Mouse (Mus musculus) layer of hippocampus, adult 11-12 months (tissue): ENCODE measurements around the gene 2010300C02Rik.
A peak's percentile ranks its signal among the peaks of the same experiment; 100 is the strongest.
"Not testable (repeated sequence)": the region's sequence is repeated elsewhere in the genome, so short reads cannot be mapped to it uniquely, and the experiment has no call there.

ENCODE experiments used
- DNase-seq: peaks from one replicate; pipeline ENCODE4 v3.0.0; 2022; ENCODE audit warnings: low spot score

Gene 2010300C02Rik

DNA sequence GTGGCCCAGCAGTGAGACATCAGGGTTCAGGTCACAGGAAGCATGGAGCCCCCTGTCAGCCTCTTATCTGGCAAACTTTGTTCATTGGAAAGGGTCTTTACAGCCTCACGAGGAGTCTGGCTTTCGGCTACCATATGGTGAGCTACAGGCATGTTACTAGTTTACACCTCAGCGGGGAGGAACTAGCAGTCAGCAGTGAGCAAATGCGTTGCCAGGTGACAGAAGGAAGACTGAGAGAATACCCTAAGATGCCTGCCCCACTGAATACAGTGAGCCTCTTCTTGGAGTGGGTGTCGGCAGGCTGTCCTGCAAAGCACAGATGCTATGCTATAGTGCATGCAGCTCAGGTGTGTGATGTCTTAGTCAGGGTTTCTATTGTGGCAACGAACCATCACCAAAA is 91.1 kb downstream of the 2010300C02Rik start:
- DNase-seq = peak; percentile 47

DNA sequence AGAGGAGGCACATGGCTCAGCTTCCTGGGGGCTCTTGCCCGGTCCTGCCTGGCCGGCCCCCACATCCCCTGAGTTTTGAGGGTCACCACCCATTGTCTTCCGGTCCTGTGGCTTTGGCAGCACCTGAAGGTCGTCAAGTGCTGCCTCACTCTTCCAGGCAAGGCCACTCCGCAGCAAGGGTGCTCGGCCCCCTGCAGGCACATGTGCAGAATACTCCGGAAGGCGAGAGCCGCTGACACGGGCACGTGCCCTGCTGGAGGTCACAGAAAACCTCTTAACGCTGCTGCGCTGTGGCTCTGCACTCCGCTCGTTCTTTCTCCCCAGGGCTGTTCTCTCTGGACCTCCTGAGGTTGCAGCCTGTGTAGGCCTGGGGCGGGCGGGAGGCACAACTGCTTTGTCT is 95.7 kb downstream of the 2010300C02Rik start:
- no peak for DNase-seq

DNA sequence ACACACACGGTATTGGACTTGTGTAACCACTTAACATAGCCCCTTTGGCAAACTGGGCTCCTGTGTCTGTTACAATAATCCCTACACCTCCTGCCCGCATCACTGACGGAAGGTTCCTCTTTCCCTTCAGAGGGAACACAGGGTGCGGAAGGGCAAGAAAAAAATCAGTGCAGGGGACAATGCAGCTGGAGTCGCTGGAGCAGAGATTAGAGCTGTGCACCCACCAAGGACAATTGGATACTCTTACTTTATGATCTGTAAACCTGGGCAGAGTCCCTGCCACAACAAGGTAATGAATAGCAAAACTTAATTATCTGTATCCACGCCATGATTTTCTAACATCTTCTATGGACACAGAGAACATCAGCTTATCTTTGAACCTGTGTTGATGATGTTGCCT is 97.8 kb downstream of the 2010300C02Rik start:
- no peak for DNase-seq

DNA sequence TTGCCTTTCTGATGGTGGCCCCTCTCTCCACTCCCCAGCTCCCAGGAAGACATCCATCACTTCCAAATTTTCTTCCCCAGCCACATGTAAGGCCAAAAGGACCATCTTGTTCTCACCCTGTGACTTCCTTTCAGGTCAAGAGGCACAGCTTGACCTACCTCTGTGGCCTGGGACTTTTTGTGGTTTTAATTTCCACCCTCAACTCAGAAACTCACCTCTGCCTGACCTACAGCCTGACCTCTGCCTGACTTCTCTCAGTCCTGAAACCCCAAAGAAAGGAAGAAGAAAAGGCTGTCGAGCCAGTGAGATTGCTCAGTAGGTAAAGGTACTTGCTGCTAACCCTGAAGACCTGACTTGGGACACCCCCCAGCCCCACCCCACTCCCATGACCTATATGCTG is 100.3 kb downstream of the 2010300C02Rik start:
- no peak for DNase-seq

DNA sequence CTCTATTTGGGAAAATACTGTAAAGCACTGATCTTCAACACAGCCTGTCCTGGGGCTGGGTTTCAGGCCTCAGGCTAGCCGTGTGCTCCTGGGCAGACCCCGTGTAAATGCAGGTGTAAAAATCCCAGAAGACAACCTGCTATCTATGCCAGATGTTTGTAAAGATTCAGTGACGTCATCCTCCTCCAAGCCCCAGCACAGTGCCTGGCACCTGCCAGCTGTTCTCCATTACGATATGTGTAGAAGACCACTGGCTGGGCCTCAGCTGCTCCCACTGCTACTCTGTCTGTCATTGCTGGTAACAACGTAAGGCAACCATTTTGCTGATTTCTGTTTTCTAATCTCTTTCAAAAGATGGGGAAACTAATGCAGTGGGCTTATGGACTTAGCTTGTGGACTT is 102.8 kb downstream of the 2010300C02Rik start:
- no peak for DNase-seq

DNA sequence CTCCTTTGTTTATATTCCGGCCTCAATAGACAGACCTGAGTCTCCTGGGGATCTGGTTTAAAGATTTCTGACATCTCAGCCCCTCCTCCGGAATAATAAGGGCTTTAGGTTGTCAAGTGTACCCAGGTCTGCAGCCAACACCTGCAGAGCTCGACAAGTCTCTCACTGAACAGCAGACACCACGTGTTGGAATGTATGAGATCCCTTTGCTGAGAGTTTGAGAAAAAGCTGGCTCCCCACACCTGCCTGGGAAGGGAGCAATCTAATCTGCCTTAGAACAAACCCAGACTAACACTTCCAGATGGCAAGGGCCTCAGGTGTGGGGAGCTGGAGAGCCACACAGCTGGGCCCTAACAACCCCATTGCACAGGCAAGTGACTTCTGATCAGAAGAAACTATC is 103.3 kb downstream of the 2010300C02Rik start:
- no peak for DNase-seq

DNA sequence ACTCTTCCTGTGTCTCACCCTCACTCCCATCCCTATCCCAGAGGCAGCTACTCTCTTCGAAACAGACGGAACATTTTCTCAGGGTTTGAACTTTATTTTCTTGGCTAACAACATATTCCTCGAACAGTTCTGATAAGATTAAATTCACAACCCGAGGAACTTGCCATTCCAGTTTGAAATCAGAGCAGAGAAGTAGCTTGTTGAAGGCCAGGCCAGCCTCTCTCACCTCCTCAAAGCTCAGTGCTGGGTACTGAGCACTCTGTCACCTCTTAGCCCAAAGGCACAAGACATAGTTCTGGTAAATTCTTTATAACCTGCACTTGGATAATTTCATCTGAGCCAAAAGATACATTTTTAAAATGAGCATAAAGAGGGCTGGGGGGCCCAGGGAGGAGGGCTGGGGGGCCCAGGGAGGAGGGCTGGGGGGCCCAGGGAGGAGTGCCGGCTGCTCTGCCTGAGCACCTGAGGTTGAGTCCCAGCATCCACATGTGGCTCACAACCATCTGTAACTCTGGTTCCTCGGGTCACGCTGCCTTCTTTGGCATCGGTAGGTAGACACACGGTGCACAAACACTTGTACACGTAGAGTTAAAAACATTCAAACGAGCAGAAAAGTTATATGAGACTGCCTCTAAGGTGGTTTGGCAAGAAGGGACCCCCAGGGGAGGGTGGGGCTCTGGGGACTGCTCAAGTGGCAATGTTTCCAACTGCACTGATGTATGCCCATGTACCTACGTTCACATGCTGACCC is 104.4 kb downstream of the 2010300C02Rik start:
- DNase-seq = no peak

DNA sequence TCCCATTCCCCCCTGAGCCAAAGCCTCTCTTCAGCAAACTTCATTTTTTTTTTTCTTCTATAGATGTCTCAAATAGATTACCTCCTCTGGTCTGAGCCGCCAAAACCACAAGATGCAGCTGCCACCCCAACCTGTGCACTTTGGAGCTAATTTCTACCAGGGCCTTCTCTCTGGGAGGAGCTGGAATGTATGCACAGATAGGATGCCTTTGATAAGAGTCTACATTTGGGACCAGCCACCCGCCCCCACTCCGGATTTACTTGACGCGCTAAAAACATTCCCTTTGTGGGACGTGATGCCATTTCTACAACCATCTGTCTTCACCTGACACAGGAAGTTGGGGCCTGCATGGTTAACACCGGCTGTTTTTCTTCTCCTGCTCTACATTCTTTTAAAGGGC is 105.0 kb downstream of the 2010300C02Rik start:
- no peak for DNase-seq

DNA sequence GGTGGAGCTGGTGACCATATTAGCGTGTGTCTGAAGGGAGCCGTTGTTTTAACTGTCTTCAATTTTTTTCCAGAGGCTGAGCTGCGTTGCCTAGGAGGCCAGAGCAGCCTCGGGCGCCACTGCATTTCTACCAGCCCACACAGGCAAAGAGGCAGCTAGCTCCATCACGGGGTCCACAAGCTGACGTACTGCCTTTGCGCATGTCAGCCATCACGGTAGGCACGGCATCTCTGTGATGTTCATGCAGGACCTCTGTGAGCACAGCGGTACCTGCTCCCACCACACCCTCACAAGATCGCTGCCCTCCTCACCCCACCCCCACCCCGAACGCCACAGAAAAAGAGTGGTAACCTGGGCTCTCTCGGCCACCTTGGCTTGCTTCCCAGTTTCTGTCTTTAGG is 105.8 kb downstream of the 2010300C02Rik start:
- DNase-seq = no peak

DNA sequence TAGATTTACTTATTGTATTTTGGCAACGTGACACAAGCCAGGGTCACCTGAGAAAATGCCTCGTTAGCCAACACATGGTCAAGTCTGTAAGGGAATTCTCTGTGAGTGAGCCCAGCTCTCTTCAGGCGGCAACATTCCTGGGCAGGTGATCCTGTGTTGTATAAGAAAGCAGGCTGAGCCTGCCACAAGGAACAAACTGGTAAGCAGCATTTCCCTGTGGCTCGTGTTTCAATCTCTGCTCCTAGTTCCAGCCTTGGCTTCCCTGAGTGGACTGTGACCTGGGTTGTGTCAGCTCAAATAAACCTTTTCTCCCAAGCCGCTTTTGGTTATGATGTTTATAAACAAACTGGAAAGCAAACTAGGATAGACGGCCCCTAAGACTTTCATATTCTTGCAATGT is 108.9 kb downstream of the 2010300C02Rik start:
- no peak for DNase-seq

DNA sequence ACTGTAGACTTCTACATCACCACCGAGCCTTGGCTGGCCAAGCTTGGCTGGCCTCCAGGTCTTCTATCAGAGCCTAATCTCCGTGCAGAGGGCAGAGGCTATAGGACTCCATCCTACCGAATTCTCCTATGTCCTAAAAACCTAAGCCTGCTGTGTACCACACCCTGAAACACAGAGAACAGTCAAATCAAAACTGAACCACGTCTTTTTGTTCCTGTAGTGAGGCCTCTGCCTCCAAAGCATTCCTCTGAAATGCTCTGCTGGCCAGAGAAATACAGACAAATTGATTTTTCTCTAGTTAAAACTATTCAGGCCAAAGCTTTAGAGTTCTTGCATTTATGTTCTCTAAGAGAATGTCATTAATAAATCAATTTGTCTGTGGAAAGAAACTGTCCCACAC is 109.6 kb downstream of the 2010300C02Rik start:
- no peak for DNase-seq

DNA sequence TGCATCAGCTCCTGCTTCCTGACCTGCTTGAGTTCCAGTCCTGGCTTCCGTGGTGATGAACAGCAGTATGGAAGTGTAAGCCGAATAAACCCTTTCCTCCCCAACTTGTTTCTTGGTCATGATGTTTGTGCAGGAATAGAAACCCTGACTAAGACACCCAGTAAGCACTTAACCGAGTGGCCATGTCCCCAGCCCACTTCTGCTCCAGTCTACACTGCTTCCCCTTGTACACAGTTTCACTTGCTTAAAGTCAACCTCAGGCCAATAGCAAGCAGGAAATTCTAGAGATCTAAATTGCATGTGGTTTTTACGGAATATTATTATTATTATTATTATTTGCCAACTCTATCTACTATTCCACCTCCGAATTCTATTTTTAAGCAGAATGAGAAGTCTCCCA is 114.2 kb downstream of the 2010300C02Rik start:
- DNase-seq = not testable (repeated sequence)

DNA sequence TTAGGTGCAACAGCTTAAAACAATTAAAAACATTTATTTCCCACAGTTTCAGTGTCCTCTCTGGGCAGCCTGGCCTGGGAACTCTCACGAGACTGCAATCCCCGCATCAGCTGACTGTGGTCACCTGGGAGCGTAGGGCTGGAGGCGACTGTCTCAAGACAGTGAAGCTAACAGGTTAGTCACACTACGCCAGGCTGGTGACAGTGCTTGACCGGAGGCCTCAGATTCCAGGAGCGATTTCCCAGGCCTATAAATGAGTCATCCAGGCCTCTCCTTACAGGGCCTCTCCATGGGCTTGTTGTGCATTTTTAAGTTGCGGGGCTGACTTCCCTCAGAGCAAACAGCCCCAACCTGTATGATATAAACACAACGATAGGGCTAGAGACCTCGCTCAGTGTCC is 116.7 kb downstream of the 2010300C02Rik start:
- no peak for DNase-seq

DNA sequence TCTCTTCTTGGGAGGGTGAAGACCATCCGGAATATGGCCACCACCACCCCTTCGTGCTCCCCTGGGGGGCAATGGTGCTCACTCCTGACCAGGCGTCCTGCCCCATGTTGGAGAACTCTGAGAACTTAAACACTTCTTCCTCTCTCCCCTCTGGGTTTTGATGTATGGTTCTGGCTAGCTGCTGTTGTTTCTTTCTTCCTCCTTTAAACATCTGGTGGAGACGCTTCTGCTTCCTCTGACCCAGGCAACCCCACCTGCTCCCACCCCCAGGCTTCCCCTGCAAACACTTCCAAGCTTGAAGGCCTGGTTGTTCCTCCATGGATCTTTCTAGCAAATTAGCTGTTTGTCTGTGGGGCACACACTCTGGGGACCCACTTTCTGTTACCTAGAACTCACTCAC is 117.6 kb downstream of the 2010300C02Rik start:
- DNase-seq = no peak

DNA sequence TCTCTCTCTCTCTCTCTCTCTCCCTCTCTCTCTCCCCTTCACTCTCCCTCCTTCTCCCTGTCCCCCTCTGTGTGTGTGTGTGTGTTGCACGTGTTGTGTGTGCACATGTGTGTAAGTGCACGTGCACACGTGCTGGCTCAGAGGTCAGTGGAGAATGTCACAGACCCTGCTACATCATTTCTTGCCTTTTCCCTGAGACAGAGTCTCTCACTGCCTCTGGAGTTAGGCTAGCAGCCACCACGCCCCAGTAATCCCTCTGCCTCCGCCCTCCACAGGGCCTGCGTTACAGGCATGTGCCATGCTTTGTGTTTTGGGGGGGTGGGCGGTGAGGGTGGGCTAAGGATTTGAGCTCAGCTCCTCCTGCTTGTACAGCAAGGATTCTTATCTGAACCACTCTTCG is 118.4 kb downstream of the 2010300C02Rik start:
- DNase-seq = no peak

DNA sequence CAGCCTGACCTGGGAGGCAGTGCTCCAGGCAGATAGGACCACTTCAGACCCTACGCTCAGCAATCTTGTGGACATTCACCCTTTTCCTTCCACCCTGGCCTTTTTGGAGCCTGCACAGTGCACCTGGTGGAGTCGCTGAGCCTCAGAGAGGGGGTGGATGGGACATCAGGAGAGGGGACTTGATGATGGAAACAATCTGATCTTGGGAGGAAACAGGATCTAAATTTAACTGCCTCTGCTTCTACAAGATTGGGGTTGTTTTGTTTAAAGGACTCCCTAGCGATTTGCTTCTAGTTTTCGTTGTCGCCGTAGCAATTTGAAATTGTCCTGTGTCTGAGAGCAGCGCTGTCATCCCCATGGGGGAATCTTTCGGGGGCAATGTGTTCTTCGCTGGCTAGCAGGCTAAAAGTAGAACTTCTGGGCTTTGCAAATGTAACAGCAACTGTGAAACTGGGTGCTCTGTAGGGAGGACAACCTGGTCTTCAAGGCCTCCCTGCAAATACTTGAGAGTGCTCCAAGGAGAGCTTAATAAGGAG is 119.2 kb downstream of the 2010300C02Rik start:
- no peak for DNase-seq

DNA sequence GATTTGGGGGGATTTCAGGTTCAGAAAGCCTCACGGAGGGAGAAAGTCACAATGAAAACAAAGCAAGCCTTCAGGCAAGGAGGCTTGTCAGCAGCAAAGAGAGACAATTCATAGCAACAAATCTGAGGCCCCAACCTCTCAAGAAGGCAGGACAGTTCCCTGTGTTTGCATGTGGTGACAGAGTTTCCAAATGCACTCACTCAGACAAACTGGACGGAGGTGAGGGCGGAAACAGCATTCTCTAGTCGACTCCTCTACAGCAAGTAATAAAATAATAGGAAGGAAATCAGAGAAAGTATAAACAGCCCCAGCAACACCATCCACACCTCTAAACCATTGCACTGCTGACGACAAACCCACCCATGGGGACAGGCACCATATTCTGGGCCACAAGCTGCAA is 120.9 kb downstream of the 2010300C02Rik start:
- DNase-seq = no peak

DNA sequence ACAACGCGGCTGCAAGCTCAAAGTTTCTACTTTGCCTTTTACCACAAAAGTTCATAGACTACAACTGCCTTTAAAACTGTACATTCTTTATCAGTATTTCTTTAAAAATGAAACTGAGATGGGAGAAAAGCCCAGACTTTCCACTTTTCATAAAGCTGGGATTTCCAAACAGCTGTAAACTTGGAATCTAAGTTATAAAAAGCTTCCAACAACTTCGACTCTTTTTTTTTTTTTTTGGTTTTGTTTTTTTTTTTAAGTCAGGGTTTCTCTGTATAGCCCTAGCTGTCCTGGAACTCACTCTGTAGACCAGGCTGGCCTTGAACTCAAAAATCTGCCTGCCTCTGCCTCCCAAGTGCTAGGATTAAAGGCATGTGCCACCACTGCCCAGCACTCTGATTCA is 125.1 kb downstream of the 2010300C02Rik start:
- not testable (repeated sequence) for DNase-seq

DNA sequence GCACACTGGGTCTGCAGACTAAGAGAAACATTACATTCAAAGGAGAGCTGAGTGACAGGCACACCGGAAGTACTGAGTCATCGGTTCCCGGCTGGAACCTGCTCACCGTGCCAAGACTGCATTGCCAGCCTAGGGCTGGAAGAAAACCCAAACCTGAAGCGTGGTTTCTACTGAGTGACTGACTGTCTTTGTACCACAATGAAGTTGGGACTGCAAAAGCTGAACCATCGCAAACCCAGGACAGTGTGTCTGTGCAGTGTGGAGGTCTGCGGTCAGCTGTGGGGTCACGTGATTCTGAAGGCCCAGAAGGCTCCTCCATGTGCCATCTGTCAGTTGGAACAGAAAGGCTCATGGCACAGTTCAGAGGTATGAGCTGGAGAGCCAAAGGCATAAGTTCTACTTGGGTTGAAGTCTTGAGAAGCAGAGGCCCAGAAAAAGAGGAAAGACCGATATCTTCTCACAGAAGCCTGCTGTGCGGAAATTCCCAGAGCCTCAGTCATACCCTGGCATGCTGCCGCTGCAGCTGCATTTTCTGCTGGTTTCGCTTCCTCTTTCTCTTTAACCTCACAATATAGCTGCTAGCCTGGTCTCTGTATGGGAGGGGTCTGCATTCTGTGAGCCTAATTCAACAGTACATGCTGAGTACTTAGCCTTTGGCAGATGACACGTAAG is 133.9 kb downstream of the 2010300C02Rik start:
- peak; percentile 68 for DNase-seq

DNA sequence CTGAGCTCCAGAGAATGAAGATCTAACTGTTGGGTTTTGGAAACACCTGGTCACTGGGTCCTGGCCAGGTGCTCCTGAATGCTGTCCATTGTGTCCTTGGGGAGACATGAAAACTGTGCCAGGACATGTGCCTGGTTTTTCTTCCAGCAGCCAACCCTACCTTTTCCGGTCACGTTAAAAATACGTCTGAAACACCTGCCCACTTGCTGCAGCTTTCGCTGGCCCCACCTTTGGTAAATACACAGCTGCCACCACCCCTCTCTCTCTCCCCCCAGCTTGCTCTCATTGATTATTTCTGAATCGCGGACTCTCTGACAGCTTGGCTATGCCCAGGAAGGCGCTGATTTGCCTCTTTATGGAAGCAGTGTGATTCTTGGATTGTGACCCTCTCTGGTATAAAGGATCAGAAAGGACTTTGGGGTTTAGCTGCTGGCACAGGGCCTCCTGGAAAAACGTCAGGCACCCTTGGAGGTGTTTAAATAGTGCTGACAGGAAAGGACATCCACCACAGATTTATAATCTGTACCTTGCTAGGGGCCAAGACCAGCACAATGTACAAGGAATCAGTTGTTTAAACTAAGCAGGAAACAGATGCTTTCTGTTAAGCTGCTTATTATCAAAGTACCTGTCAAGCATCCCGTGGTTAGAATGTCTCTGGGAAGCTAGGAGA is 136.0 kb downstream of the 2010300C02Rik start:
- DNase-seq = no peak

DNA sequence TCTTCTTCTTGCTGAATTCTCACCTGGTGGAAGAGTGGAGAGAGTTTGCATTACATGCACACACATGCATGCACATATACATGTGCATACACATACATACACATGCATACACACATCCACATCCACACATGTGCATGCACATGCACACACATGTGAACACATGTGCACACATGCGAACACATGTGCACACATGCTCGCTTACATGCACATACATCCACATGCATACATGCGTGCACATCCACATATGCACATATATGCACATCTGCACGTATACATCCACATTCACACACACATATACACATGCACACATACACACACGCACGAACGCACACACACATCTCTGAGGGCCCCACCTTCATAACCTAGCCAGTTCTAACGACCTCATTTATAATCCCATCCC is 136.7 kb downstream of the 2010300C02Rik start:
- no peak for DNase-seq

DNA sequence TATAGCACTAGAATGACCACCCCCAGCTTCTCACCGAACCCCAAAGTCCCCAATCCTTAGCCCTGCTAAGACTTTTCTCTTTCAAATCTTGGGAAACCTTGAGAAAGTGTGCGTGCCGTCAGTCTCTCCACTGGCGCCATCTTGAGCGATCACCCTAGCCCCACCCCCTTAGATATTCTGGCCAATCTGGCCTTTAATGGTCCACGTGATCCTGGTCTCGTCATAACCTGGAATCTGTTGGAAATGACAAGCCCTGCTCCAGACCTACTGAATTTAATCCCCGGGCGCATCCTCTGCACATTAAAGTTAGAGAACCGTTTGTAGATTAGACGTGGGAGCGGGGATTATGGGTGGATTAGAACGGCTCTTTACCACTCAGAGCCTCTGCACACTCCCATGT is 140.2 kb downstream of the 2010300C02Rik start:
- no peak for DNase-seq
